Mouse (Mus musculus) kidney, adult 18-20 months (tissue): Measurements from ENCODE around the gene Sh3bgrl2.

Experiments used
- DNase-seq: peaks from one replicate; pipeline ENCODE4 v3.0.0; 2021

The Sh3bgrl2 gene

GRCm38 (mm10) chr9:83593811-83594210, 45.7 kb downstream of the Sh3bgrl2 start:
- no peak for DNase-seq

- DNase-seq: no peak
These were observed 48.0 kb downstream of the Sh3bgrl2 start for GRCm38 (mm10) chr9:83596132-83596531.

- no peak for DNase-seq
These were observed 48.7 kb downstream of the Sh3bgrl2 start for GRCm38 (mm10) chr9:83596646-83597481.

- no peak for DNase-seq
These were observed 49.9 kb downstream of the Sh3bgrl2 start for GRCm38 (mm10) chr9:83598047-83598446.

GRCm38 (mm10) chr9:83599505-83599904, 51.4 kb downstream of the Sh3bgrl2 start:
- no peak for DNase-seq

- no peak for DNase-seq
These were observed 52.3 kb downstream of the Sh3bgrl2 start for GRCm38 (mm10) chr9:83600286-83601048.

- no peak for DNase-seq
These were observed 54.1 kb downstream of the Sh3bgrl2 start for GRCm38 (mm10) chr9:83602176-83602770.

- DNase-seq: no peak
These were observed 55.0 kb downstream of the Sh3bgrl2 start for GRCm38 (mm10) chr9:83603159-83603558.

- no peak for DNase-seq
These were observed 57.9 kb downstream of the Sh3bgrl2 start for GRCm38 (mm10) chr9:83605886-83606640.

GRCm38 (mm10) chr9:83608135-83608534, 60.0 kb downstream of the Sh3bgrl2 start:
- no peak for DNase-seq

- DNase-seq: peak; percentile 77
These were observed 61.5 kb downstream of the Sh3bgrl2 start for GRCm38 (mm10) chr9:83609422-83610297.

GRCm38 (mm10) chr9:83615912-83616585, 67.9 kb downstream of the Sh3bgrl2 start:
- no peak for DNase-seq

- no peak for DNase-seq
These were observed 68.5 kb downstream of the Sh3bgrl2 start for GRCm38 (mm10) chr9:83616586-83617081.

GRCm38 (mm10) chr9:83623455-83623854, 75.3 kb downstream of the Sh3bgrl2 start:
- DNase-seq: no peak

- DNase-seq: no peak
These were observed 76.1 kb downstream of the Sh3bgrl2 start for GRCm38 (mm10) chr9:83624193-83624592.

- DNase-seq: no peak
These were observed 77.0 kb downstream of the Sh3bgrl2 start for GRCm38 (mm10) chr9:83625085-83625484.

- DNase-seq: no peak
These were observed 80.8 kb downstream of the Sh3bgrl2 start for GRCm38 (mm10) chr9:83628669-83629612.

- DNase-seq: no peak
These were observed 82.2 kb downstream of the Sh3bgrl2 start for GRCm38 (mm10) chr9:83630341-83630740.

- DNase-seq: no peak
These were observed 83.8 kb downstream of the Sh3bgrl2 start for GRCm38 (mm10) chr9:83631920-83632319.

GRCm38 (mm10) chr9:83634703-83635102, 86.6 kb downstream of the Sh3bgrl2 start:
- no peak for DNase-seq
